Mouse (Mus musculus): ENCODE results near the gene Ppil3. TPM values are rescaled to one million over a fixed set of nuclear protein-coding genes. Genes with fewer than 3 reads are reported as not detected.

Ppil3 gene
- polyA plus RNA-seq, 1 experiment from 2014 or later = 56.3 TPM

DNA sequence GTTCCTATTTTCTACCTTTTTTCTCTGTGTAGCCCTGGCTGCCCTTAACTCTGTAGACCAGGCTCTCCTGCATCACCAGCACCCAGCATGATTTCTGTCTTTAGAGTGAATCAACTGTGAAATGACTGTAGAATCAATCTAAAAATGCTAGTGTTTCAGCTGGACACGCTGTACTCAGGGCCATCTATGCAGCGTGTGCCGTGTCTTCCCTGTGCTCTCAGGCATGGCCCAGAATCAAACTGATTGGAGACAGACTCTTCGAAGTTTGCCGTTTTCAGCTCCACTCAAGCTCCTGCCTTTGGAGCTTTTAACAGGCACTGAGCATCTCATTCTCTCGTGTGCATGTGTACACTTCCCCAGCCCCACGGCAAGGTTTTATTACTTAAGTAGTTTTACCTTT, 34.5 kb downstream of the Ppil3 start:
- CTCF ChIA-PET = interaction anchor here (1.6 kb wide), 1 partner anchor 13 kb away, joined by 4 read pairs; no protein-coding TSS in a partner anchor
- POLR2A ChIA-PET = interaction anchor here (1.5 kb wide), 1 partner anchor 10 kb away, joined by 3 read pairs; no protein-coding TSS in a partner anchor
- in situ Hi-C loops (cut with MboI; ENCODE audit: low pct_unique_long_range_greater_than_20kb) = loop anchor here (25.0 kb wide), 1 partner anchor 998 kb away; the partner anchor contains the start of genes Maip1 and Tyw5
- H3K27me3 ChIP-seq = no peaks in the 10 kb centered on the region
- no peak for DNase-seq (ENCODE audit: low read depth, low spot score)
- ATAC-seq = peak; percentile 19
- no peak for TF ChIP-seq CTCF (IDR thresholded peaks at IDR 0.05)

DNA sequence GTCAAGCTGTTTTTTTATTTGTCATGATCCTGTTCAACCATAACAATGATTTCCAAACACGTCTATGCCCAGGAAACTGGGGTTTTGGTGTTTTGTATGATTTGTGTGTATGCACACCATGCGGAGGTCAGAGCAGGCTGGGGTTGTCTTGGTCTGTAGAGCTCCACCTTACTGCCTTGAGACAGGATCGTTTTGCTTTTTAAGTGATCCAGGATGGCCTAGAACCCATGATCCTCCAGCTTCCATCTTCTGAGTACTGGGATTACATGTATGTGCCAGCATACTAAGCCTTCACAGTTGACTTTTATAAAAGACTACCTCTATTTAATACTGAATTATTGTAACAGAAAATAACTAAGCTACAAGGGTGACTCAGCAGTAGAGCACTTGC, 35.1 kb downstream of the Ppil3 start:
- ATAC-seq (peak; percentile 42), DNase-seq (ENCODE audit: low read depth, low spot score) (no peak)
- no peaks in the 10 kb centered on the region for H3K27me3 ChIP-seq
- POLR2A ChIA-PET = interaction anchor here (0.8 to 1.5 kb wide), 4 partner anchors 9 to 16 kb away, joined by 3 to 5 read pairs (median 3); no protein-coding TSS in a partner anchor
- CTCF ChIA-PET = interaction anchor here (1.6 kb wide), 1 partner anchor 12 kb away, joined by 4 read pairs; no protein-coding TSS in a partner anchor
- no peak for TF ChIP-seq CTCF (IDR thresholded peaks at IDR 0.05)
- in situ Hi-C loops (cut with MboI; ENCODE audit: low pct_unique_long_range_greater_than_20kb) = loop anchor here (25.0 kb wide), 1 partner anchor 998 kb away; the partner anchor contains the start of genes Maip1 and Tyw5

DNA sequence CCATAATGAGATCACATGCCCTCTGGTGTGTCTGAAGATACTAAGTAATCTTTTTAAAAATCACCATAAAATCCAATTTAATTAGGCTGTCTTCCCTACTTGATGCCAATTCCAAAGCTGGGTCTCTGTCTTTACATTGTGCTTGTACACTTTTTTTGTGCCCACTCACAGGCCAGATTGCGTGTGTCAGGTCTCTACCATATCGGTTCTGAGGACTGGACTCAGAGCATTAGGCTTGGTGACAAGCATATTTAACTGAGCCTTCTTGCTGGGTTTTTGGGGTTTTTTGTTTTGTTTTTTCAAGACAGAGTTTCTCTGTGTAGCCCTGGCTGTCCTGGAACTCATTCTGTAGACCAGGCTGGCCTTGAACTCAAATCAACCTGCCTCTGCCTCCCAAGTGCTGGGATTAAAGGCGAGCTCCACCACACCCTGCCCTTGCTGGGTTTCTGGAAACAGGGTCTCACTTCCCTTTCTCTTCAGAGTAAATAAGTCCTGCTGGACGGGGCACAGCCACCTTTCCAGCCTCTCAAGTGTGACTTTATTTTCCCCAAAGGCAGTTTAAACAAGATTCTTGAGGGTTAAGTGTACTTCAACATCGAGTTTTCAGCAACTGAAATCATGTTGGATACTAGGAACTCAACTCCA, 35.6 kb downstream of the Ppil3 start:
- in situ Hi-C loops (cut with MboI; ENCODE audit: low pct_unique_long_range_greater_than_20kb) = loop anchor here (25.0 kb wide), 1 partner anchor 997 kb away; the partner anchor contains the start of genes Maip1 and Tyw5
- ChIA-PET CTCF (interaction anchor here (1.6 kb wide), 1 partner anchor 12 kb away, joined by 4 read pairs; no protein-coding TSS in a partner anchor), POLR2A (interaction anchor here (0.8 to 1.5 kb wide), 5 partner anchors 9 to 16 kb away, joined by 3 to 5 read pairs (median 3); partner anchors contain the start of gene Clk1)
- no peaks in the 10 kb centered on the region for H3K27me3 ChIP-seq
- ATAC-seq (no peak), DNase-seq (ENCODE audit: low read depth, low spot score) (no peak)
- TF ChIP-seq CTCF (IDR thresholded peaks at IDR 0.05) = no peak

DNA sequence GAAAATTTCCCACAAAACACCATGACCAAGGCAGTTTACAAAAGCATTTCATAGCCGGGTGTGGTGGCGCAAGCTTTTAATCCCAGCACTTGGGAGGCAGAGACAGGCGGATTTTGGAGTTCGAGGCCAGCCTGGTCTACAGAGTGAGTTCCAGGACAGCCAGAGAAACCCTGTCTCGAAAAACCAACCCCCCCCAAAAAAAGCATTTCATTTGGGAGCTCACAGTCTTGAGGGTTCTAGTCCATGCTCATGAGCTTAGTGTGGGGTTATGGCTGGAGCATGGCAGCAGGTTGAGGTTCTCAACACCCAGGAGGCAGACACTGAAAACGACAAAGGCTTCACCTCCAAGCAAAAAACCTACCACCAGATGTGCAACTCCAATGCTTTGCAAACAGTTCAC, 37.1 kb downstream of the Ppil3 start:
- in situ Hi-C loops (cut with MboI; ENCODE audit: low pct_unique_long_range_greater_than_20kb) = loop anchor here (25.0 kb wide), 1 partner anchor 996 kb away; the partner anchor contains the start of genes Maip1 and Tyw5
- POLR2A ChIA-PET = no interaction called here
- no peak for TF ChIP-seq CTCF (IDR thresholded peaks at IDR 0.05)
- CTCF ChIA-PET = no interaction called here
- no peak for DNase-seq (ENCODE audit: low read depth, low spot score)
- ATAC-seq = no peak
- H3K27me3 ChIP-seq = no peaks in the 10 kb centered on the region

DNA sequence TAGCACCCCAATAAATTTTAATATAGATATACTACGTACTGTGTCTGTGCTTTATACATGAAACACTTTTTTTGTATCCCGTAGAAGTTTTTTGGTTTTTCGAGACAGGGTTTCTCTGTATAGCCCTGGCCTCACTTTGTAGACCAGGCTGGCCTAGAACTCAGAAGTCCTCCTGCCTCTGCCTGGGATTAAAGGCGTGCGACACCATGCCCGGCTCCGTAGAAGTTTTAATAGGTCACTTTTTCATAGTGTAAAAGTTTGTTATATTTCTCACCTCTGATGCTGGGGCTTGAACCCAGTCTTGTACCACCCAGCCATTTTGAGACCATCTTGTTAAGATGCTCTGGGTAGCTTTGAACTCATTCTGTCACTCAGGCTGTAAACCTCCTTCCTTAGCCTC, 38.0 kb downstream of the Ppil3 start:
- ATAC-seq (no peak), DNase-seq (ENCODE audit: low read depth, low spot score) (no peak)
- in situ Hi-C loops (cut with MboI; ENCODE audit: low pct_unique_long_range_greater_than_20kb) = loop anchor here (25.0 kb wide), 1 partner anchor 995 kb away; the partner anchor contains the start of genes Maip1 and Tyw5
- POLR2A ChIA-PET = no interaction called here
- CTCF ChIA-PET = no interaction called here
- H3K27me3 ChIP-seq = no peaks in the 10 kb centered on the region
- no peak for TF ChIP-seq CTCF (IDR thresholded peaks at IDR 0.05)

DNA sequence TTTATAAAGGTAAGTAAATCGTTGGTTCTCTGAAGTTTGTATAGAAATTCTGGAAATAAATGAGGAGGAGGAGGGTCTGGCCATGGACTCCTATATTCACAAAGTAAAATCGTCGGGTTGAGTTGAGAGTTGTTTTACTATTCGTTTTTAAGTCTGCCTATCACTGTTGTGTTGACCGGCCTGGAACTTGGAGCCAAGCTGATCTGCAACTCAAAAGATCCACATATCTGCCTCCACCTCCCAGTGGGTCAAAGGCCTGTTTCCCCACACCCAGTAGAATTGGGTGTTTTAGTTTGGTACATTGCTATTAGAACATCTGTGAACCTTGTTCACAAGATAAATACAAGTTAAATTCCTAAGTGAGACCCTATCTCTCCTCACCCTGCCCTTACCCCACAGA, 41.5 kb downstream of the Ppil3 start:
- H3K27me3 ChIP-seq = no peaks in the 10 kb centered on the region
- DNase-seq (ENCODE audit: low read depth, low spot score) = no peak
- in situ Hi-C loops (cut with MboI; ENCODE audit: low pct_unique_long_range_greater_than_20kb) = loop anchor here (25.0 kb wide), 1 partner anchor 991 kb away; the partner anchor contains the start of genes Maip1 and Tyw5
- ATAC-seq = no peak
- CTCF ChIA-PET = interaction anchor here (1.1 kb wide), 1 partner anchor 10 kb away, joined by 3 read pairs; no protein-coding TSS in a partner anchor
- POLR2A ChIA-PET = interaction anchor here (2.0 kb wide), 1 partner anchor 11 kb away, joined by 7 read pairs; the partner anchor contains the start of gene Bzw1
- no peak for TF ChIP-seq CTCF (IDR thresholded peaks at IDR 0.05)

DNA sequence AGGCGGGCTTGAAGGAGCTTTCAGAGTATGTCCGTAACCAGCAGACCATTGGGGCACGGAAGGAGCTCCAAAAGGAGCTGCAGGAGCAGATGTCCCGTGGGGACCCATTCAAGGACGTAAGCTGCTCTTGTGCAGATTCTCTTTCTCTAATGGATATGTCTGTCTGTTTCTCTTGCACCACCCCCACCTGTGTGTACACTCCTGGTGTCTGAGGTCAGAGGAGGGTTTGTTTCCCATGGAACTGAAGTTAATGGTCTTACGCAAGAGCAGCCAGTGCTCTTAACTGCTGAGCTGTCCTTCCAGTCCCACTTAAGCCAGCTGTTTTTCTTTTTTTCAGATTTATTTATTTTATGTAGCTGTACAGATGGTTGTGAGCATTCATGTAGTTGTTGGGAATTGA, 43.9 kb downstream of the Ppil3 start:
- in situ Hi-C loops (cut with MboI; ENCODE audit: low pct_unique_long_range_greater_than_20kb) = loop anchor here (25.0 kb wide), 1 partner anchor 989 kb away; the partner anchor contains the start of genes Maip1 and Tyw5
- no peak for TF ChIP-seq CTCF (IDR thresholded peaks at IDR 0.05)
- DNase-seq (ENCODE audit: low read depth, low spot score) (no peak), ATAC-seq (no peak)
- POLR2A ChIA-PET = interaction anchor here (1.0 kb wide), 1 partner anchor 9 kb away, joined by 3 read pairs; no protein-coding TSS in a partner anchor
- no peaks in the 10 kb centered on the region for H3K27me3 ChIP-seq
- CTCF ChIA-PET = interaction anchor here (1.0 to 1.1 kb wide), 2 partner anchors 12 to 46 kb away, joined by 3 read pairs; no protein-coding TSS in a partner anchor

DNA sequence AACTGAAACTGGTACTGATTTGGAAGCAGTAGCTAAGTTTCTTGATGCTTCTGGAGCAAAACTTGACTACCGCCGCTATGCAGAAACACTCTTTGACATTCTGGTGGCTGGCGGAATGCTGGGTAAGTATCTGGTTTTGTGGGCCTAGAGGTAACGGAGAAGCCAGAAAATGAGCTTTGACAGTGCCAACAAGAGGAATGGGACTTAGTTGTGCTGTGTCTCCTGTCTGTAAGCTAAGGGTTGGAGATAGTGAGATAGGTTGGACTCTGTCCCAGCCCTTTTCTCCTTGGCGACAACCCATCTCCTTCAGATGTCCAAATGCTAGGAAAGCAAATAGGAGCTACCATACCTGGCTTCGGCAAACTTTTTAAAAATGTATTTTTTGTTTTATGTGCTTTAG, 47.6 kb downstream of the Ppil3 start:
- no peak for TF ChIP-seq CTCF (IDR thresholded peaks at IDR 0.05)
- POLR2A ChIA-PET = interaction anchor here (1.4 kb wide), 1 partner anchor 12 kb away, joined by 3 read pairs; no protein-coding TSS in a partner anchor
- in situ Hi-C loops (cut with MboI; ENCODE audit: low pct_unique_long_range_greater_than_20kb) = loop anchor here (5.0 kb wide), 1 partner anchor 100 kb away; no protein-coding TSS in a partner anchor

DNA sequence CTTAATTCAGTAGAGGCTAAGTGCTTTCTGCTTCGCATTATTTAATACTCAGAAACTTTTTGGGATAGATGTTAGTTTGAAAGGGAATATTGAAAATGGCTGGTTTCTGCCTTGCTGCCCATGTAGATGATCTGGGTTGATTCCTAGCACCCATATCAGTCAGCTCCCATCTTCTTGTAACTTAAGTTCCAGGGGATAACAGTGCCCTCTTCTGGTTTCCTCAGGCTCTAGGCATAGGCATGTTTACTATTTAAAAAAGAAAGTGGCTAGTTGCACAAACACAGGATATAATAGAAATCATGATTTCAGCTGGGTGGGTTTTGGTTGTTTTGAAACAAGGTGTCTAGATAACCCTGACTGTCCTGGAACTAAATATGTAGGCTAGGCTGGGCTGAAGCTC, 49.1 kb downstream of the Ppil3 start:
- CTCF ChIA-PET = interaction anchor here (1.0 to 1.3 kb wide), 3 partner anchors 9 to 42 kb away, joined by 3 read pairs; no protein-coding TSS in a partner anchor
- no peak for ATAC-seq

More for the DNA sequence above, 47.6 kb downstream of the Ppil3 start:
- CTCF ChIA-PET = interaction anchor here (1.3 to 1.7 kb wide), 3 partner anchors 13 to 24 kb away, joined by 3 to 4 read pairs (median 4); no protein-coding TSS in a partner anchor
- no peaks in the 10 kb centered on the region for H3K27me3 ChIP-seq
- ATAC-seq (no peak), DNase-seq (ENCODE audit: low read depth, low spot score) (no peak)

DNA sequence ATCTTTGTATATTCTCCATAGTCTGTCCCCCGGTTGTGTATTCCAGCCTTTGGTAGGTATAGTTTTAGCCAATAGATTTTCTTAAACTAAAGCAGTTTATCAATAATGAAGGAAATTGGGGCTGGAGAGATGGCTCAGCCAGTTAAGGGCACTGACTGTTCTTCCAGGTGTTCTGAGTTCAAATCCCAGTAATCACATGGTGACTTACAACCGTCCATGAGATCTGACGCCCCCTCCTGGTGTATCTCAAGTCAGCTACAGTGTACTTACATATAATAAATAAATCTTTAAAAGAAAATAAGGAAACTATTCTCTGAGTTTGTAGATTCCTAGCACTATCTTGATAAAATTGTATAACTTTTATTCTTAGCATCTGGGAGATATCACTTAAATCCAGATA, 49.9 kb downstream of the Ppil3 start:
- DNase-seq (ENCODE audit: low read depth, low spot score) (no peak), ATAC-seq (no peak)
- peak; percentile 23 for TF ChIP-seq CTCF (IDR thresholded peaks at IDR 0.05)
- H3K27me3 ChIP-seq = no peaks in the 10 kb centered on the region
- POLR2A ChIA-PET = no interaction called here
- CTCF ChIA-PET = no interaction called here
- in situ Hi-C loops (cut with MboI; ENCODE audit: low pct_unique_long_range_greater_than_20kb) = loop anchor here (5.0 kb wide), 1 partner anchor 98 kb away; no protein-coding TSS in a partner anchor

More for the DNA sequence above, 49.1 kb downstream of the Ppil3 start:
- no peak for DNase-seq (ENCODE audit: low read depth, low spot score)
- H3K27me3 ChIP-seq = no peaks in the 10 kb centered on the region
- in situ Hi-C loops (cut with MboI; ENCODE audit: low pct_unique_long_range_greater_than_20kb) = loop anchor here (5.0 kb wide), 1 partner anchor 99 kb away; no protein-coding TSS in a partner anchor
- TF ChIP-seq CTCF (IDR thresholded peaks at IDR 0.05) = peak; percentile 38
- POLR2A ChIA-PET = no interaction called here

All from Patski (cell line).